Mouse (Mus musculus) ES-E14 (cell line): ENCODE measurements around the gene Pbx3.

Experiments used
- CHD2 ChIP-seq: IDR thresholded peaks from 2 replicates; pipeline ENCODE4 v1.6.1; 2014; ENCODE audit warnings: mild to moderate bottlenecking, low read depth, low read length, inconsistent platforms
- HCFC1 ChIP-seq: IDR thresholded peaks from 2 replicates; pipeline ENCODE4 v1.6.1; 2012; ENCODE audit warnings: low read length, inconsistent platforms, borderline replicate concordance; ENCODE audit not compliant: insufficient read depth
- MAFK ChIP-seq: IDR thresholded peaks from 2 replicates; pipeline ENCODE4 v1.6.1; 2014; ENCODE audit warnings: mild to moderate bottlenecking, low read depth, low read length, inconsistent platforms; ENCODE audit not compliant: insufficient read depth
- ZC3H11A ChIP-seq: IDR thresholded peaks from 2 replicates; pipeline ENCODE4 v1.6.1; 2012; ENCODE audit warnings: low read depth, mild to moderate bottlenecking, inconsistent platforms, low read length, borderline replicate concordance
- ZNF384 ChIP-seq: IDR thresholded peaks from 2 replicates; pipeline ENCODE4 v1.6.1; 2012; ENCODE audit warnings: low read depth, low read length, inconsistent platforms

- TF ChIP-seq ZC3H11A (no peak), CHD2 (no peak), HCFC1 (no peak), ZNF384 (no peak), MAFK (no peak)
Observed at GRCm38 (mm10) chr2:34187366-34187765, 185.6 kb downstream of the Pbx3 start.
